Mouse (Mus musculus): ENCODE measurements around the gene G6pc.

DNA sequence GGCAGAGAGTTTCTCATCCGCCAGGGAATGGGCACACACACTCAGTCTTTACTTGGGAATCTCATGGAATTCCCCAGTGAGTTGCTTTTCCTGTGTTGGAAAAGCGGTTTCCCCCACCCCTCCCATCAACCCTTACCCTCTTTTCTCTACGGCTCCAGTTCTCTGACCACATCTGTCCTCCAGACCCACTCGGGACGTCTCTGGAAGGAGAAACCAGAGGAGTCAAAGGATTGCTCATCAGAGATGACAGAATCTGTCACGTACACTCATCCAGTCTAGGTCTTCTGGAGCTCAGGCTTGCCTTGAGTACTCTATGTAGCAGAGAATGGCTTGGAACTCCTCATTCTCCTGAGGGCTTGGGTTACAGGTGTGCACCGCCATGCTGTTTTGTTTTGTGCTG lies 18.6 kb upstream of the G6pc start:
- TF ChIP-seq CTCF (IDR thresholded peaks at IDR 0.05; ENCODE audit: extremely low read depth, insufficient read depth, insufficient read length, insufficient replicate concordance) (no peak), POLR2A (IDR thresholded peaks at IDR 0.05; ENCODE audit: low read depth, low read length) (no peak)
